Mouse (Mus musculus) liver, postnatal 0 days (tissue): ENCODE measurements around the gene Inpp4a.

Experiments
- CTCF ChIP-seq: sonication (generic); IDR thresholded peaks from 2 replicates; pipeline ENCODE4 v1.5.1; 2016; ENCODE audit warnings: antibody characterized with exemption, low read depth
- EP300 ChIP-seq: IDR thresholded peaks from 2 replicates; pipeline ENCODE4 v1.6.1; 2016; ENCODE audit warnings: antibody characterized with exemption, low read depth, mild to moderate bottlenecking

- TF ChIP-seq CTCF (no peak), EP300 (no peak)
Measured at GRCm38 (mm10) chr1:37357173-37357572, 57.5 kb downstream of the Inpp4a start.
